Mouse (Mus musculus) ES-E14 (cell line): ENCODE data around the gene Tspan13. TPM values are rescaled to one million over a fixed set of nuclear protein-coding genes. Genes with fewer than 3 reads are reported as not detected.

ENCODE experiments used
- DNase-seq: peaks from one replicate; pipeline ENCODE4 v3.0.0-alpha.2; 2013; ENCODE audit warnings: low read depth, low spot score
- H3K27ac ChIP-seq: 2 replicates; pipeline ENCODE4 v1.5.1; 2012; ENCODE audit warnings: low read depth, mild to moderate bottlenecking, low read length, moderate library complexity, mixed read lengths; ENCODE audit not compliant: poor library complexity, insufficient read depth, severe bottlenecking
- H3K36me3 ChIP-seq: 2 replicates; pipeline ENCODE4 v1.6.1; 2012; ENCODE audit warnings: mild to moderate bottlenecking, low read length, moderate library complexity, mixed read lengths; ENCODE audit not compliant: control insufficient read depth, poor library complexity, insufficient read depth, severe bottlenecking
- H3K4me1 ChIP-seq, 2 experiments: fragments of 150-350 bp in 1 of 2; sonication (generic) in 1 of 2; 2 replicates each; pipeline ENCODE4 v1.6.1; 2012; ENCODE audit warnings: low read length in 2 of 2, mild to moderate bottlenecking in 1 of 2, mixed read lengths in 1 of 2; ENCODE audit not compliant: control insufficient read depth in 2 of 2, insufficient read depth in 2 of 2, poor library complexity in 1 of 2
- H3K4me3 ChIP-seq, 2 experiments: fragments of 150-350 bp in 1 of 2; sonication (generic) in 1 of 2; 2 replicates each; pipeline ENCODE4 v1.5.1; 2012; ENCODE audit warnings: low read length in 2 of 2, low read depth in 1 of 2, mild to moderate bottlenecking in 1 of 2, mixed read lengths in 1 of 2; ENCODE audit not compliant: insufficient read depth in 1 of 2, poor library complexity in 1 of 2, severe bottlenecking in 1 of 2
- H3K9ac ChIP-seq: 2 replicates; pipeline ENCODE4 v1.6.1; 2012; ENCODE audit warnings: low read depth, mild to moderate bottlenecking, low read length, mixed read lengths; ENCODE audit not compliant: poor library complexity, insufficient read depth, severe bottlenecking
- H3K9me3 ChIP-seq: fragments of 150-350 bp; sonication (generic); 2 replicates; pipeline ENCODE4 v1.6.1; 2012; ENCODE audit warnings: low read depth, mild to moderate bottlenecking, low read length; ENCODE audit not compliant: control insufficient read depth, insufficient read depth
- CHD2 ChIP-seq: IDR thresholded peaks from 2 replicates; pipeline ENCODE4 v1.6.1; 2014; ENCODE audit warnings: mild to moderate bottlenecking, low read depth, low read length, inconsistent platforms
- HCFC1 ChIP-seq: IDR thresholded peaks from 2 replicates; pipeline ENCODE4 v1.6.1; 2012; ENCODE audit warnings: low read length, inconsistent platforms, borderline replicate concordance; ENCODE audit not compliant: insufficient read depth
- MAFK ChIP-seq: IDR thresholded peaks from 2 replicates; pipeline ENCODE4 v1.6.1; 2014; ENCODE audit warnings: mild to moderate bottlenecking, low read depth, low read length, inconsistent platforms; ENCODE audit not compliant: insufficient read depth
- ZC3H11A ChIP-seq: IDR thresholded peaks from 2 replicates; pipeline ENCODE4 v1.6.1; 2012; ENCODE audit warnings: low read depth, mild to moderate bottlenecking, inconsistent platforms, low read length, borderline replicate concordance
- ZNF384 ChIP-seq: IDR thresholded peaks from 2 replicates; pipeline ENCODE4 v1.6.1; 2012; ENCODE audit warnings: low read depth, low read length, inconsistent platforms
- in situ Hi-C, 2 experiments: fragments of 600-800 bp; cut with MboI; formaldehyde crosslinking; loops; one replicate each; pipeline ENCODE4 v1.15.1; 2025; ENCODE audit warnings: low sequenced_read_pairs in 2 of 2, inconsistent platforms in 1 of 2; ENCODE audit not compliant: unreplicated experiment in 2 of 2
- total RNA-seq: library from RNA; depleted of rRNA; stranded (reverse); fragments of 300-350 nt; gene quantifications from 2 replicates; pipeline ENCODE4 v1.2.3, GENCODE M21; 2012

The Tspan13 gene
- total RNA-seq, 1 experiment: 31.9 TPM

DNA sequence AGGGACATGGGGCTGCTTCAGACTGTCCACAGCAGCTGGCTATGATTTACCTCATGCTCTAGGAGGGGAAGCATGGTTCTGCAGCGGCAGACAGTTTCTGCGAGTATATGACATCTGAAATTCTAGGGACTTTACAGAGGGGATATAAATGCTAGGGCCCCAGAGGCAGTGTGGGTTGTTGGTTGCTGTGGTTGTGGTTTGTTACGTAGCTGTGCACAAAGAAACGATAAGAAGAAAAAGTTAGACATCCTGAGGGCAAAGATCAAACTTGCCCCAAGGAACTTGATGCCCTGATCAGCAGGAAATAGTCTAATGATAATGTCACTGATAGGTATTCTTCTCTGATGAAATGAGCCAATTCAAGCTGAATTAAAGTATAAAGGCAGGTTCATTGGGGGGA, 22.7 kb downstream of the Tspan13 start:
- TF ChIP-seq ZNF384 (no peak), MAFK (no peak), ZC3H11A (no peak), CHD2 (no peak), HCFC1 (no peak)
- in situ Hi-C loops: loop anchor here in 1 of 2 experiments (10.0 kb wide), 1 partner anchor 55 kb away; no protein-coding TSS in a partner anchor
- Histone ChIP-seq H3K27ac (no peak overlapping the region), H3K36me3 (0 out of 2 replicates have a peak, but pooled peaks cover 3% of the 10 kb centered on the region), H3K9ac (no peak overlapping the region), H3K4me1 (peaks cover 5 to 9% of the 10 kb centered on the region in 2 experiments; a peak in 2 of 4 replicates), H3K9me3 (no peaks in the 10 kb centered on the region), H3K4me3 (no peak overlapping the region)
- DNase-seq: no peak

DNA sequence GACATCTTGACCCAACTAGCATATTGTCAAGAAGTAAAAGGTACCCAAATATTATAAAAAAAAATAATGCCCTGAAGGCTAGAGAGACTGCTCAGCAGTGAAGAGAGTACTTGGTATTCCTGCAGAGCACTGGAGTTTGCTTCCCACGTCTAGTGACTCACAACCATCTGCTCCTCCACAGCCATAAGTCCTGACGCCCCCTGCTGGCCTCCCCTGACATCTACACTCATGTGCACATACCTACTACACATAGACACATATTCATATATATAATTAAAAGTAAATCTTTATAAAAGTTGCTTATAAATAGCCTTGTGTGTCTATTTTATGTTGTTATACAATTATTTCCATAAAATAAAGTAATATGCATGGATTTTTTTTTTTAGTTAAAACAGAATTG, 24.5 kb downstream of the Tspan13 start:
- TF ChIP-seq ZC3H11A: no peak
- TF ChIP-seq HCFC1: no peak
- TF ChIP-seq CHD2: no peak
- no peak for TF ChIP-seq MAFK
- TF ChIP-seq ZNF384: no peak
- Histone ChIP-seq H3K36me3 (0 out of 2 replicates have a peak, but pooled peaks cover 3% of the 10 kb centered on the region), H3K27ac (no peak overlapping the region), H3K9me3 (no peaks in the 10 kb centered on the region), H3K4me1 (peaks cover 2 to 7% of the 10 kb centered on the region in 2 experiments; a peak in 2 of 4 replicates), H3K4me3 (no peak overlapping the region), H3K9ac (no peak overlapping the region)
- no peak for DNase-seq
- in situ Hi-C loops: loop anchor here in 1 of 2 experiments (10.0 kb wide), 1 partner anchor 57 kb away; no protein-coding TSS in a partner anchor

DNA sequence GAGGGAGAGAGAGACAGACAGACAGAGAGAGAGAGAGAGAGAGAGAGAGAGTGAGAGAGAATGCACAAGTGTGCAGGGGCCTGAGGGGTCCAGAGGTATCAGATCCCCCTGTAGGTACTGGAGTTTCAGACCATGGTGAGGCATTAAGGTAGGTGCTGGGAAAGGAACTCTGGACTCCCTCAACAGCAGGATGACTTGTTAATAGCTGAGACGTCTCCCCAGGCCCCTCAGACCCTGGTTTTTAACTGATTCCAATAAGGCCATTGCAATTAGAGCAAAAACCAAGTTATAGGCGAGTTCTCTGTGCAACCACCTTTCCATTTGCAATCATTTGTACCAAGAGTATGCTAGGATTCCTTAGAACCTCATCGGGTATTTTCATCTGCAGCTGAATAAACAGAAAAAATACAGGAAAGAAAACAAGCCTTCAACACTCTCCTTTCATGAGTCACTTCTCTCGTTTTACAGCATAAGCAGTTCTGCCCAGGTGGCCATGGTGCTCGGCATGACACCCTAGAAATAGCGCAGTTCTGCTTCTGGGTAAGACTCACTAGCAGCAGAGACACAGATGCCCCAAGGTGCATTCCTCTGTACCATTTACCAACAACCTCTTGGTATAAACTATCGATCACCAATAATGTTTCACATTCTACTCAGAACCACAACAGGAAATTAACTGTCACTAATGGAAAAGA, 28.9 kb downstream of the Tspan13 start:
- in situ Hi-C loops: loop anchor here in 1 of 2 experiments (10.0 kb wide), 1 partner anchor 61 kb away; no protein-coding TSS in a partner anchor
- Histone ChIP-seq H3K9ac (no peak overlapping the region), H3K4me1 (peaks cover 0 to 4% of the 10 kb centered on the region in 2 experiments; a peak in 1 of 4 replicates), H3K36me3 (no peaks in the 10 kb centered on the region), H3K9me3 (no peaks in the 10 kb centered on the region), H3K4me3 (no peak overlapping the region), H3K27ac (no peak overlapping the region)
- no peak for DNase-seq
- TF ChIP-seq ZNF384 (no peak), CHD2 (no peak), HCFC1 (no peak), MAFK (no peak), ZC3H11A (no peak)

DNA sequence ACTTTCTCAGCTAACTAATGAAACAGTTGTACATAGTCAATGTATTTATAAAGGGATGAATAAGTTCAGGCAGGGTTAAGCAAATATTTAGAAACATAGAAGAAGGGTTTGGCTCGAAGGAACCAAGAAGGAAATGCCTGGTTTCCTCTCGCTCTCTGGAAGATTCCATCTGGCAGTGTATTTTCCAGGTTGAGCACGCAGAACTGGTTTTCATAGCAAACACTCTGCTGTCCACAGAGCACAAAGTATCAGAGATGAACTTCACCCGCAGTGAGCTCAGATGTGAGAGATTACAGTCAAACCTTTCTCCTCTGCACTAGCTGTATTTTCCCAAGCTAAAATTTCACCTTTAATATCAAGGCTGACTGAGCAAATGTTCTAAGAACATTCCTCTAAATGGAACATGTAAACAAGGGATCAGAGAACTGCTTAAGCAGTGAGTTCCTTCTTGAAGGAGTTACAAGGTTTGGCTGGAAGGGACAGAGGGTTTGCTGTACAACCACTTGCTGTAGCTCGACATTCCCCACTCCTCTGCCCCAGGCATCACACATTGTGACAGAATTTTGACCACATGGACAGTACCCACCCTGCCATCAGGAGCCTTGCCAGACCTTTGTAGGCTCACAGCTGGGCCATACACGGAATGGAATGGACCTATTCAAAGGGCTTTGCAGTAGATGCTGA, 33.8 kb downstream of the Tspan13 start:
- in situ Hi-C loops: no loop called here
- Histone ChIP-seq H3K9me3 (no peaks in the 10 kb centered on the region), H3K27ac (no peak overlapping the region), H3K4me1 (peaks cover 0 to 4% of the 10 kb centered on the region in 2 experiments; a peak in 1 of 4 replicates), H3K36me3 (no peaks in the 10 kb centered on the region), H3K9ac (no peak overlapping the region), H3K4me3 (no peak overlapping the region)
- DNase-seq: no peak
- TF ChIP-seq ZNF384 (no peak), HCFC1 (no peak), ZC3H11A (no peak), CHD2 (no peak), MAFK (no peak)
